Mouse (Mus musculus) mouse embryonic stem cell (cell line): Measurements from ENCODE around the gene Dclk2.

ENCODE experiments used
- in situ Hi-C, 2 experiments: fragments of 300-500 bp; cut with MboI; formaldehyde crosslinking; loops; 1 replicate in 1 of 2; 3 replicates in 1 of 2; pipeline ENCODE4 v1.14.3; 2019 to 2020; ENCODE audit warnings: low sequenced_read_pairs in 2 of 2, low pct_unique_long_range_greater_than_20kb in 1 of 2, mixed read lengths in 1 of 2; ENCODE audit not compliant: unreplicated experiment in 1 of 2

Gene Dclk2

GRCm38 (mm10) chr3:86784930-86785329, 135.7 kb downstream of the Dclk2 start:
- in situ Hi-C loops, result loop anchor here in 1 of 2 experiments (5.0 kb wide), 1 partner anchor 192 kb away; no protein-coding TSS in a partner anchor

GRCm38 (mm10) chr3:86784051-86784450, 136.6 kb downstream of the Dclk2 start:
- in situ Hi-C loops, result loop anchor here in 1 of 2 experiments (5.0 kb wide), 1 partner anchor 193 kb away; no protein-coding TSS in a partner anchor

GRCm38 (mm10) chr3:86779704-86780103, 140.9 kb downstream of the Dclk2 start:
- in situ Hi-C loops, result loop anchor here in 1 of 2 experiments (5.0 kb wide), 1 partner anchor 198 kb away; no protein-coding TSS in a partner anchor

- in situ Hi-C loops, result no loop called here
These were observed 145.2 kb downstream of the Dclk2 start for GRCm38 (mm10) chr3:86775444-86775828.

GRCm38 (mm10) chr3:86774566-86775443, 145.8 kb downstream of the Dclk2 start:
- in situ Hi-C loops, result loop anchor here in 1 of 2 experiments (25.0 kb wide), 1 partner anchor 413 kb away; no protein-coding TSS in a partner anchor

DNA sequence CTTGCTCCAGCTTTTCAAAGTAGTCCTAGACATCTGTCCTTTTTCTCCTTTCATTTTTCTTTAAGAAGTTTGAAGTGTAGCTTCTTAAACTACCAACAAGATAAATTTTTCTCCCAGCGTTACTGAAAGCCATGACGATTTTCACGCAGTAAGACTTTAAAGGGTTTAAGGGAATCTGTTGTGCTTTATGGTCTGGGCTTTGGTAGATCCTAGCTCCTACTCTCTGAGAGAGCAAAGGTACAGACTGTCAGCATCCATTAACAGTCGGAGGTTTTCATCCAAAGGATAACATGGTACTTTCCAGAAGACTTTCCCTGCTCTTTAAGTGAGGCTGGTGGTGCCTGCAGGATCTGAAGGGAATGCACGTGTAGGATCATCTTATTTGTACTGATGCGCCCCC, 151.7 kb downstream of the Dclk2 start:
- in situ Hi-C loops, result loop anchor here in 1 of 2 experiments (25.0 kb wide), 1 partner anchor 407 kb away; no protein-coding TSS in a partner anchor

GRCm38 (mm10) chr3:86768553-86768952, 152.1 kb downstream of the Dclk2 start:
- in situ Hi-C loops, result loop anchor here in 1 of 2 experiments (25.0 kb wide), 1 partner anchor 406 kb away; no protein-coding TSS in a partner anchor

DNA sequence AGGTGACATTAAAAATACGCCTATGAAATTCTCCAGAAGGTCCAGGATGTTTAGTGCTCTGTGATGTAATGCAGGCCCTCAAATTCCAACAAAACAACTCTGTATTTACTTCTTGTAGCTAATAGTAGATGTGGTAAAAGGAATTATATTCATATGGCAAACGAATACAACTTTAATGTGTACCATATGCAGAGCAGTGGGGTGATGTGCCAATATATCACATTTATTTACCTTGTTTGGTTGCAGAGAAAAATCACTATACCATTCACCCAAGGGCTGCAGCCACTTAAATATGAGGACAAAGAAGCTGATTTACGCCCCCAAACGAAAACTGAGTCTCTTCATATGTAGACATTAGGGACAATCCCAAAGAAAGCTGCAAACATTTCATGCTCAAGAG, 158.2 kb downstream of the Dclk2 start:
- in situ Hi-C loops, result loop anchor here in 1 of 2 experiments (25.0 kb wide), 1 partner anchor 400 kb away; no protein-coding TSS in a partner anchor

- in situ Hi-C loops, result loop anchor here in 1 of 2 experiments (25.0 kb wide), 1 partner anchor 400 kb away; no protein-coding TSS in a partner anchor
These were observed 158.6 kb downstream of the Dclk2 start for GRCm38 (mm10) chr3:86762036-86762415.

- in situ Hi-C loops, result loop anchor here in 1 of 2 experiments (25.0 kb wide), 1 partner anchor 399 kb away; no protein-coding TSS in a partner anchor
These were observed 159.3 kb downstream of the Dclk2 start for GRCm38 (mm10) chr3:86761095-86762035.

GRCm38 (mm10) chr3:86760474-86760873, 160.2 kb downstream of the Dclk2 start:
- in situ Hi-C loops, result loop anchor here in 1 of 2 experiments (25.0 kb wide), 1 partner anchor 398 kb away; no protein-coding TSS in a partner anchor

- in situ Hi-C loops, result loop anchor here in 1 of 2 experiments (25.0 kb wide), 1 partner anchor 398 kb away; no protein-coding TSS in a partner anchor
These were observed 160.8 kb downstream of the Dclk2 start for GRCm38 (mm10) chr3:86759834-86760233.

GRCm38 (mm10) chr3:86759383-86759782, 161.3 kb downstream of the Dclk2 start:
- in situ Hi-C loops, result loop anchor here in 1 of 2 experiments (25.0 kb wide), 1 partner anchor 397 kb away; no protein-coding TSS in a partner anchor

DNA sequence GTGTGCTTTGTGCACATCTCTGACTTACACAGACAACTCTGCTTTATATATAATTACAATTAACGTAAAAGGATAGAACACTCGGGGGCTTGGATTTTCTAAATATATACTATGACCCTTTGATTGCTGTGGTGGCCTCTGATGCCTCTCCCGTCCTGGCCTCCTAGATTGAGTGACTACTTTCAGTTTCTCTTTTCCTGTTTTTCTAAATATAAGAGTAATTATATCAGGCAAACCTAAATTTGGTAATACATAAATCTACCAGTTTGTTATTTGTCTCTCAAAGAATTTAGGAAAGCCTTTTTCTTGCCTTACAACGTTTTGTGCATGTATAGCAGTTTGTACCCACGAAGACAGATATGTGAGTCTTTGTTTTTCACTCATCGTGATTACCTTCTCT, 161.9 kb downstream of the Dclk2 start:
- in situ Hi-C loops, result loop anchor here in 1 of 2 experiments (25.0 kb wide), 1 partner anchor 396 kb away; no protein-coding TSS in a partner anchor

DNA sequence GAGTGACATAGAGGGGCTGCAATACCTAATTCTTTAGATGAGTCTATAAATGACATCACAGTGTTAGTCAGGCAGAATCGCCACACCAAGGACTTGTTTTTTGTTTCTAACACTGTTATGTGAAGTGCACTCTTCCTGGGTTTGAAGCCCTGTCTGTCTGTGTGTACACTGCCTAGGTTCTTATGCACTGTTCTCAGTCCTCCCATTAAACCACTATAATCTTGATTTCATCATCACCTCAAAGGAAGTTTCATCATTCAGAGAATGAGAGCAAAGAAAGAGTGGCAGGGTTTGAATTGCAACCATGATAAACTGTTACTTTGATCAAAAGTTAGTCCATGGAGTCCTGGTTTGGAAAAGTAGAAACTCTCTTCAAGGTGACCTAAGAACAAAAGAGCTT, 164.1 kb downstream of the Dclk2 start:
- in situ Hi-C loops, result loop anchor here in 1 of 2 experiments (25.0 kb wide), 1 partner anchor 394 kb away; no protein-coding TSS in a partner anchor

- in situ Hi-C loops, result loop anchor here in 1 of 2 experiments (25.0 kb wide), 1 partner anchor 393 kb away; no protein-coding TSS in a partner anchor
These were observed 165.8 kb downstream of the Dclk2 start for GRCm38 (mm10) chr3:86754595-86755557.

DNA sequence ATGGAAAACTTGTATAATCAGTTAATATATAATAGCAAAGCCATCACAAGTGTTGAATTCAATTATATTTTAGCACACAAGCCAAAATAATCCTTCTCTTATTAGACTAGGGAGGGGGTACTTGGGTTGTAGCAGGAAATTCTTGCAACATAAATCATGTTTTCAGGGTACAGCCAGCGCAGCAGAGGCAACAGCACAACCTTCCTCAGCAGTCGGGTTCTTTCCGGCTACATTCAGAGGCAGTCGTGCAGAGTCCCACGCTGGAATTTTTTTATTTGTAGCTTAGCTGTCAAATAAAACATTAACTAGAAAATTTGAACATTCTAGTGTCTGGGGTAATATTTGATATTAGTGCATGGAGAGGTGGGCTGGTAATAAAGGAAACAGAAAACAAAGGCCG, 166.5 kb downstream of the Dclk2 start:
- in situ Hi-C loops, result loop anchor here in 1 of 2 experiments (25.0 kb wide), 1 partner anchor 392 kb away; no protein-coding TSS in a partner anchor
